Mouse (Mus musculus): Measurements from ENCODE around the gene Rapgef4. TPM values are rescaled to one million over a fixed set of nuclear protein-coding genes. Genes with fewer than 3 reads are reported as not detected.

The Rapgef4 gene
- total RNA-seq, 2 experiments from 2014 or later, result 460 to 461 TPM

- DNase-seq (ENCODE audit: low spot score in 2 of 2), result no peak
Observed at GRCm38 (mm10) chr2:72226006-72226405, 245.0 kb downstream of the Rapgef4 start.

- DNase-seq (ENCODE audit: low spot score in 2 of 2), result no peak
Observed at GRCm38 (mm10) chr2:72227416-72227815, 246.4 kb downstream of the Rapgef4 start.

GRCm38 (mm10) chr2:72228881-72229280, 247.8 kb downstream of the Rapgef4 start:
- no peak for DNase-seq (ENCODE audit: low spot score in 2 of 2)

- DNase-seq (ENCODE audit: low spot score in 2 of 2), result no peak
Observed at GRCm38 (mm10) chr2:72230545-72230944, 249.5 kb downstream of the Rapgef4 start.

GRCm38 (mm10) chr2:72234085-72234484, 253.0 kb downstream of the Rapgef4 start:
- DNase-seq (ENCODE audit: low spot score in 2 of 2), result no peak

GRCm38 (mm10) chr2:72234943-72235342, 253.9 kb downstream of the Rapgef4 start:
- peak; percentile 73 to 77 for DNase-seq (ENCODE audit: low spot score in 2 of 2)

- no peak for DNase-seq (ENCODE audit: low spot score in 2 of 2)
Observed at GRCm38 (mm10) chr2:72235361-72235901, 254.4 kb downstream of the Rapgef4 start.

GRCm38 (mm10) chr2:72238421-72238820, 257.4 kb downstream of the Rapgef4 start:
- no peak for DNase-seq (ENCODE audit: low spot score in 2 of 2)

GRCm38 (mm10) chr2:72238925-72239324, 257.9 kb downstream of the Rapgef4 start:
- DNase-seq (ENCODE audit: low spot score in 2 of 2), result peak in 1 of 2 experiments; percentile 55

- DNase-seq (ENCODE audit: low spot score in 2 of 2), result no peak
Observed at GRCm38 (mm10) chr2:72239456-72239855, 258.4 kb downstream of the Rapgef4 start.

GRCm38 (mm10) chr2:72239993-72240392, 259.0 kb downstream of the Rapgef4 start:
- no peak for DNase-seq (ENCODE audit: low spot score in 2 of 2)

- no peak for DNase-seq (ENCODE audit: low spot score in 2 of 2)
Observed at GRCm38 (mm10) chr2:72240691-72241090, 259.7 kb downstream of the Rapgef4 start.

GRCm38 (mm10) chr2:72241714-72242472, 260.9 kb downstream of the Rapgef4 start:
- DNase-seq (ENCODE audit: low spot score in 2 of 2), result no peak

GRCm38 (mm10) chr2:72242910-72243675, 262.1 kb downstream of the Rapgef4 start:
- DNase-seq (ENCODE audit: low spot score in 2 of 2), result no peak

- DNase-seq (ENCODE audit: low spot score in 2 of 2), result no peak
Observed at GRCm38 (mm10) chr2:72245631-72246030, 264.6 kb downstream of the Rapgef4 start.

- no peak for DNase-seq (ENCODE audit: low spot score in 2 of 2)
Observed at GRCm38 (mm10) chr2:72246376-72246775, 265.3 kb downstream of the Rapgef4 start.

- DNase-seq (ENCODE audit: low spot score in 2 of 2), result no peak
Observed at GRCm38 (mm10) chr2:72247819-72248218, 266.8 kb downstream of the Rapgef4 start.

- DNase-seq (ENCODE audit: low spot score in 2 of 2), result peak; percentile 34 to 37
Observed at GRCm38 (mm10) chr2:72252510-72253505, 271.8 kb downstream of the Rapgef4 start.

- DNase-seq (ENCODE audit: low spot score in 2 of 2), result no peak
Observed at GRCm38 (mm10) chr2:72253882-72254281, 272.8 kb downstream of the Rapgef4 start.

GRCm38 (mm10) chr2:72254813-72255582, 274.0 kb downstream of the Rapgef4 start:
- DNase-seq (ENCODE audit: low spot score in 2 of 2), result no peak

All from left cerebral cortex, adult 18-20 months (tissue).